Mouse (Mus musculus) bone marrow macrophage, adult 2 months (primary cell): Measurements from ENCODE around the gene Bcor.

ENCODE experiments used
- CTCF ChIP-seq: IDR thresholded peaks from 2 replicates; pipeline ENCODE4 v1.5.1; 2012; ENCODE audit warnings: low read depth, mild to moderate bottlenecking, low read length, moderate library complexity
- POLR2A ChIP-seq: IDR thresholded peaks from 2 replicates; pipeline ENCODE4 v1.6.1; 2012; ENCODE audit warnings: mild to moderate bottlenecking, low read depth, low read length, borderline replicate concordance

DNA sequence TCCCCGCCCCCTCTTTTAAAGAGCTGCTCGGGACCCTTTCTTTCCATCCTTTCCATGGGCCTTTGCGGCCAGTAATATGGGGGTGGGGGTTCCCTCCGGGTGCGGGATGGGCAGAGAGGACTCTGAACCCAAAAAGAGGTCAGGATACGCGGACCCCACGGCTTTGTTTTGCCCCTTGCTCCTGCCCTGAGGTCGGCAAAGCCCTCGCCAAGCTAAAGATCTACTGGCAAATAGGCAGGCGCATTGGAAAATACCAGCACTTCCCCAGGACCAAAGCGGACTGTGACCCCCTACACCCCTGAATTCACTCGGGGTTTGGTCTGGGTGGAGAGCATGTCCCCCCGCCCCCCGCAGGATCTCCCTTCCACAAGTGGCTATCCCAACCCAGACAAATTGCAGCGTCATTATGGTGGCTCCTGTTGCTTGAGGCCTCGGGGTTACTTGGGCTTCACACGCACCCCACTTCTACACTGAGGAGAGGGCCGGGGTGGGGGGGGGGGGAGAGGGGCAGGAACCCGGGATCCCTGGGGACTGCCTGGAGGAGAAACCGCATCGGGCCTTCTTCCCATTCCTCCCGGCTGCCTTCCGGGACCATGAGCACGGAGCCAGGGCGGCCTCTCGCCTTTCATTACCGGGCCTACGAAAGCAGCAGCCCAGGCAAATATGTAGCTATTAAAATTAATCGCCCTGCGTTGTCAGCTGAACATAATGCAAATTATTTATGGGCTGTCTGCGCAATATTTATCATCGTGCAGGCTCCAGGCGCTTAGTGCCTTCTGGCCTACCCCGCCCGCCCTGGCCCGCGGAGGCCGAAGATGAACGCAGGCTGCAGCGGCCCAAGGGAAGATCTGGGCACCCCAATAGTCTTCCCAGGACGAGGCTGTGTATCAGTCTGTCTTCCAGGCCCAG lies 7.9 kb downstream of the Bcor start:
- TF ChIP-seq POLR2A (no peak), CTCF (no peak)
